Mouse (Mus musculus) adrenal gland, adult (tissue): ENCODE measurements around the gene Hal.
"Not testable (repeated sequence)": the region's sequence is repeated elsewhere in the genome, so short reads cannot be mapped to it uniquely, and the experiment has no call there.

ENCODE experiments used
- DNase-seq, 2 experiments: peaks; one replicate each; pipeline ENCODE4 v3.0.0; 2022 to 2023; ENCODE audit warnings: low spot score in 1 of 2; ENCODE audit not compliant: inconsistent age in 2 of 2

The Hal gene

GRCm38 (mm10) chr10:93515927-93516326, 27.4 kb downstream of the Hal start:
- DNase-seq, result no peak

DNA sequence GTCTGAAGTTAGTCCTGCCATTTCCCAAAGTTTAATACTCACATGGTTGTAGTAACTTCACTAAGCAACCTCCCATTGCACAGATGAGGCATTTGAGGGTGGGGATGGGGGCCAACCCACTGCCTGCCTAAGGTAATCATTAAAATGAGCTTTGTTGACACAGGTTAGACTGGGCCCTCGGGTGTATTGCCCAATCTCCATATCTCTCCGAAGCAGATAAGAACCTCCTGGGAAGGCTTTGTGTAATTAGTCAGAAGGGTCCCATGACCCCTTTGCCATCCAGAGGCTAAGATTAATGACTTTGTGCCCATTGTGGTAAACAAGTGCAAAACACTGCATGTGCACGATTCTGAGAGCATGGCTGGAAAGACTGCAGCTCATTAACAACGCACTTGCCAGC, 29.2 kb downstream of the Hal start:
- no peak for DNase-seq

- DNase-seq, result no peak
These were observed 29.6 kb downstream of the Hal start for GRCm38 (mm10) chr10:93518186-93518585.

DNA sequence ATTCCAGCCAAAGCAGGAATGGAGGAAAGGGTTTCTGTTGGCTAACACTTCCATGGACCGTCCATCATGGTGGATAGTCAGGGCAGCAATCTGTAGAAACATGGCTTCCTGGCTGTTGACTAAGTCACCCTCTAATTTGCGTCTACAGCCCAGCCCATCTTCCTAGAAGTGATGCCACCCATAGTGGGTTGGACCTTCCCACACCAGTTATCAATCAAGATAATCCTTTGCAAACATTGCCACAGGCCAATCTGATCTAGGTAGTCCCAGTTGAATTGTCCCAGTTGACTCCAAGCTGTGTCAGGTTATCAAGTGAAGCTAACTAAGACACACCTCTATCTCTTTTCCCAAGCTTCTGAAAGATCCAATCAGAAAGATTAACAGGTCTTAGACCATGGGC, 30.1 kb downstream of the Hal start:
- DNase-seq, result no peak

DNA sequence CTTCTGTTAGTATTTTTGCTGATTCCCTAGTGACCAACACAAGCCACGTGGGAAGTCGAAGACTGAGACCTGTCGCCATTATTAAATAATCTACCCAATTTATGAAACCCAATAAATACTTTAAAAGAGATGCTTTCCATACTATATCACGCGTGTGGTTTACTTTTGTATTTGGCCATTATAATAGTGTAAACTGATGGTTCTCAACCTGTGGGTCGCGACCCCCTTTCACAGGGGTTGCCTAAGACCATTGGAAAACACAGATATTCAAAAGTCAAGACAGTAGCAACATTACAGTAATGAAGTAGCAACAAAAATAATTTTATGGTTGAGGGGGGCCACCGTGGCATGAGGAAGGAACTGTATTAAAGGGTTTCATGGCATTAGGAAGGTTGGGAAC, 30.6 kb downstream of the Hal start:
- DNase-seq, result no peak

- DNase-seq, result no peak
These were observed 31.2 kb downstream of the Hal start for GRCm38 (mm10) chr10:93519756-93520155.

- DNase-seq, result no peak
These were observed 32.4 kb downstream of the Hal start for GRCm38 (mm10) chr10:93520994-93521393.

DNA sequence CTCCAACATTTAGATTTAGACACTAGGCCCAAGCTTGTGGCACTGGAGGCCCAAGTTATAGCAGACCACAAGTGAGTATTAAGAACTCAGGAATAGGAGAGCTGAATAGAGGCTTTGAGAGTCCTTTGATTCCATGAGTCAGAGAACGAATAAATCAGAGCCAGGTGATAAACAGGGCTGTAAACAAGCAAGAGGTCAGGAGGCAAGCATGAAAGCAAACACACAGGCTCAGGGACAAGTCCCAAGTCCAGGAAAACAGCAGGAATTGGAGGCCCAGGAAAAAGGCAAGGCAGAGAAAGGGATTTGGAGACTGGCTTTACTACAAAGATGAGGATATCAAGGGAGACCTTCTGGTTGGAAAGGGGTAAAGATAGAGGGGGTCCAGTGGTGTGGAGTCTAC, 36.8 kb downstream of the Hal start:
- DNase-seq, result no peak

- no peak for DNase-seq
These were observed 49.7 kb downstream of the Hal start for GRCm38 (mm10) chr10:93538287-93538686.

- DNase-seq, result no peak
These were observed 50.2 kb downstream of the Hal start for GRCm38 (mm10) chr10:93538818-93539217.

- DNase-seq, result peak; percentile 86 to 95
These were observed 51.3 kb downstream of the Hal start, which contains the start of gene Amdhd1 for GRCm38 (mm10) chr10:93539775-93540430. Gene Amdhd1, minus strand, starts transcription at chr10:93540033.

- DNase-seq, result peak in 1 of 2 experiments; percentile 9
These were observed 52.1 kb downstream of the Hal start, which contains the start of gene Ccdc38 for GRCm38 (mm10) chr10:93540431-93541210. Gene Ccdc38, plus strand, starts transcription at chr10:93540632.

- no peak for DNase-seq
These were observed 53.0 kb downstream of the Hal start for GRCm38 (mm10) chr10:93541585-93541984.

DNA sequence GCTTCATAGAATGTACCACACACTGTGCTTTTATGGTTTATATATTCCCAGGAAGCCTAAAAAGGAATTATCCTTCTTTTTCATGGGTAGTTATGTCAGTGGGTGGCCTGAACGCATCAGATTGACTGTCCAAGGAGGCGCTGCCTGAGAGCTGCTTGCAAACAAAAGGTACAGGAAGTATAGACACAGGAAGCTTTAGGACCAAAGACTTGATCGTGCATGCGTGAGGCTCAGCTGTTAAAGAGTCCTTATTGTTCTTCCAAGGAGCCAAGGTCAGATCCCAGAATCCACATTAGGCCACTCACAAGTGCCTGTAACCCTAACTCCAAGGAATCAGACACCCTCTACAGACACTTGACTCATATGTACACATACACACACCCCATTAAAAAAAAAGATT, 53.8 kb downstream of the Hal start:
- no peak for DNase-seq

- no peak for DNase-seq
These were observed 54.6 kb downstream of the Hal start for GRCm38 (mm10) chr10:93543176-93543575.

DNA sequence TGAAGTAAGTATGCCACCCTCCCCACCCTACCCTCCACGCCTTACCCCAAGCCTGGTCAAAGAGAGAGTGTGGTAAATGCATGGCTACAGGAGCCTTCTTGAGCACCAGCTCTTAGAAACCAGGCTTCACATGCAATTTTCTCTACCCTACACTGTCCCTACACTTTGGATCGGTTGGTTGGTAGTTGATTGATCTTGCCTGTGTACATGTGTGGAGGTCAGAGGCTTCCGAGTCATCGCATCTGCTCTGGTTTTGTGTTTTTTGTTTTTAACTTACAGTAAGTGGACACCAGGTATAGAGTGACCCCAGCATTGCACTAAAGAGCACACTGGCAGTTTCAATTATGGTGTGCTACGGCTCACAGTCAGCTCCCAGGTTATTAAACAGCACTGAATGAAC, 55.6 kb downstream of the Hal start:
- no peak for DNase-seq

GRCm38 (mm10) chr10:93547741-93548270, 59.2 kb downstream of the Hal start:
- DNase-seq, result no peak

- DNase-seq, result peak; percentile 53 to 89
These were observed 60.4 kb downstream of the Hal start for GRCm38 (mm10) chr10:93548991-93549390.

- DNase-seq, result no peak
These were observed 61.3 kb downstream of the Hal start for GRCm38 (mm10) chr10:93549821-93550220.

- no peak for DNase-seq
These were observed 64.0 kb downstream of the Hal start for GRCm38 (mm10) chr10:93552596-93552995.

DNA sequence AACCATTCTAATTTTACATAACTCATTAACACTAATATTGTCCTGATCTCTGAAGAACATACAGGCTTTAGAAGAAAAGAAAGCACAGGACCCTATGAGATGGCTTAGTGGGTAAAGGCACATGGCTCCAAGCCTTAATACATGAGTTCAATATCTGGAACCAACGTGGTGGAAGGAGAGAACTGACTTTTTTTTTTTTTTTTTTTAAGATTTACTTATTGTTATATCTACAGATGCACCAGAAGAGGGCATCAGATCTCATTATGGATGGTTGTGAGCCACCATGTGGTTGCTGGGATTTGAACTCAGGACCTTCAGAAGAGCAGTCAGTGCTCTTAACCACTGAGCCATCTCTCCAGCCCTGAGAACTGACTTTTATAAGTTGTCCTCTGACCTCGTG, 69.4 kb downstream of the Hal start:
- not testable (repeated sequence) for DNase-seq

GRCm38 (mm10) chr10:93559786-93560185, 71.2 kb downstream of the Hal start:
- DNase-seq, result peak; percentile 71 to 89
